Mouse (Mus musculus) thymus, adult 18-20 months (tissue): ENCODE results near the gene Snx21.
A peak's percentile ranks its signal among the peaks of the same experiment; 100 is the strongest.

ENCODE experiments used
- DNase-seq, 2 experiments: peaks; one replicate each; pipeline ENCODE4 v3.0.0; 2022; ENCODE audit warnings: mixed read lengths in 2 of 2

Gene Snx21

DNA sequence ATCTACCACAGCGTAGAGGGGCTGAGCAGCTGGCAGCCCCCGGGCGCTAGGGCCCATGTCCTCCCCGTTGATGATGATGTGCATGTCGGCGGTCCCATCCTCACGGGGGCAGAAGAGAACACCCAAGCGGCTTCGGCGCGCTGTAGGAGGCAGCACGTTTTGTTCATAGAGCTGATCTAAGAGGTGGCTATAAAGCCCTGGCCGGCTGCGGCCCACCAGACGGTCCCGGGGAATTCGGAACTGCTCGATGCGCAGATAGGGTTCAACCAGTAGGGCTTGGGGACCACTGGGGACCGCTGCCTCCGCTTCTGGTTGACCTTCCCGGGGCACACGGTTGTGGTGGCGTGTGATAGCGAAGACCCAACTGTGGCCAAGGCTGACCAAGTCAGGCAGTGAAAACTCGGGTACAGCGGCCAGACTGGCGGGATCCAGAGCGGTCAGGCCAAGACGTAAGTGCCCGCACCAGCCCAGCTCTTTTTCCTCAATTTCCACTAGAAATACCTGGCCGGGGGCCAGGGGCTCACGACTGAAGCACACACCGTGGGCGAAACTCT, 47.2 kb downstream of the Snx21 start, which contains the start of gene Ctsa:
Gene Ctsa (plus strand): TSS at position 126 of the 554 bp plus-strand sequence.
- peak; percentile 68 to 75 for DNase-seq

DNA sequence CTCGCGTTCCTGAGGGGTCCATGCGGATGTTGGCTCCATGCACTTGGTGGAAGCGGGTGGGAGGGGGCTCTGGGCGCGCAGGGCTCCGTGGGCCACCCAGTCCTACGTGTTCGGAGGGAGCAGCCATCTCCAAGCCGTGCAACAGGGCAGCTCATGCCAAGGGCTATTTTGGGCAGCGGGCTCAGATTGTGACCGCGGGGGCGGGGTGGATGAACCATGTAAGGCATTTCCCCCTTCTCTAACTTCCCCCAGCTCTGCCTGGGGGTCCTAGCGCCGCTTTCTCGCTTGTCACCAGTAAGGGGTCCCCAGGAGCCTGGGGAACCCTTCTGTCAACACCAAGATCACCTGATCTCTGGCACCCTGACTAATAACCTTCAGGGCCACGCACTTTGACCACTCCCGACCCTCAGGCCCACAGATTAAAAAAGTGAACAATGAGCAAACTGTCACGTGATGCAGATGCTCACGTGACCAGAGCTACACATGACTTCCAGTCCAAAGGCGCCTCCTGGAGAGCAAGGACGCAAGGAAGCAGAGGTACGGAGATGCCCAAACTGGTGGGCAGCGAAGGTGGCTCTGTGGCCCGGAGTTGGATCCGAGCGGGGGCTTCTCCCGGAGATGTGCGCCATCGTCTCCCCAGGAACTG, 47.8 kb downstream of the Snx21 start, which contains the start of gene Neurl2:
Gene Neurl2 (minus strand): TSS at position 143 of the 646 bp plus-strand sequence.
- DNase-seq: peak; percentile 69 to 80

DNA sequence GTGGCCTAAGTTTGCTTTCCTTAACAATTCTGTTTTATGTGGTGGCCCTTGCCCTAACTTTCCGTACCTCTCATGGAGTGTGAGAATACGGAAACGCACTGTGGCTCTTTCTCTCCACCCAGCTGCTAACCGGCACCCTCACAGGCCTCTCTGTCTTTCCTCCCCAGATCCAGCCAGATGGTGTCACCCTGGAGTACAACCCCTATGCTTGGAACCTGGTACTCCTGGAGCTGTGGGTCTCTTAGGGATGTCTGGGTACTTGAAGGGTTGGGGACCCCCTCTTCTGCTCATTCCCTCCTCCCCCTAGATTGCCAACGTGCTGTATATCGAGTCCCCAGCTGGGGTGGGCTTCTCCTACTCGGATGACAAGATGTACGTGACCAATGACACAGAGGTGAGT, 48.9 kb downstream of the Snx21 start:
- DNase-seq: peak in 1 of 2 experiments; percentile 46

DNA sequence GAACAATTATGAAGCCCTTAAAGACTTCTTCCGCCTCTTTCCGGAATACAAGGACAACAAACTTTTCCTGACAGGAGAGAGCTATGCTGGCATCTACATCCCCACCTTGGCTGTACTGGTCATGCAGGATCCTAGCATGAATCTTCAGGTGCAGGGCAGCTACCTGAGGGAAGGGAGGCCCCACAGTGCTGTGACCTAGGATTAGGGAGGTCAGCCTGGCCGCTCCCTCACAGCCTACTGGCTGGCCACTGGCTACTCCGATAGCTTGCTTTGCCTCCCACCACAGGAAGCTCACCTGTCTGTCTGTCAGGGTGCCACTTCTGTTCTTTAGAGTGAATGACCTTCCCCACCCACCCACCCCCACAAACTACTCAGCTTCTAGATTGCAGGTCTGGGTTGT, 49.5 kb downstream of the Snx21 start:
- no peak for DNase-seq
